In the genomic region with DNA sequence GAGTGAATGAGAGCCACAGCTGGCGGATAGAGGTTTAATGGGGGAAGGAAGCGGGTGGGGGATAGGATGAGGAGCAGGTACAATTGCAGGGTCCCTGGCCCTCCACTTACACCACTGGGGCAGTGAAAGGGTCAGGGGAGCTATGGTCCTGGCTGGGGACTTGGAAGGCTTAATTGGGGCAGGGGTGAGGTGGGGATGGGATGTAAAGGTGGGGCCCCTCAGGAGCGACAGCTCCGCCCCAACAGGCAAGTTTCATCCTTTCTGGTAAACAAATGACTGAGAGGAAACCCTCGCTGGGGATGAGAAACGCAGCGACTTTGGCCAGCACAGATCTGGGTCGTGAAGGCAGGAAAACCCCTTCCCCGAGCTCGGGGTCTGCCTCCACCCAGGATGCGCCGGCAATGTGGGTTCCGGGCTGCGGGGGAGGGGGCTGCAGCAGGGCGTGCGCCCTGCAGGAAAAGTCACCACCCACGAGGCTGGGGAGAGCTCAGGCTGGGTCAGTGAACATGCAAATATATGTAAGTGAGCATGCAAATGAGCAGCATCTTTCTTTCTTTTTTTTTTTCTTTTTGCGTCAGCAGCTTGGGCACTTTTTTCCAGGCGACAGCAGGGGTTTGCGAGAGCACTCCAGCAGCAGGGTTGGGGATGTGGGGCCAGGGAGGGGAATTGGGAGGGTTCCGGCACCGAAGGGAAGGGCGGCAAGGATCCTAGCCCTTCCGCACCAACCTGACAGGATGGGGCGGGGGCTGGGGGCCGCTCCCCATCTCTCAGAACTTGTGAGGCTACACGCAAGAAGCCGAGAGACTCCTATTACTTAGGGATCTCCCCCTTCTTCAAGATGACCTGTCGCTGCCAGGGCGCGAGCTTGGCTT, we compare ENCODE assay signal across 9 mouse cellular contexts. TPM values are rescaled to one million over a fixed set of nuclear protein-coding genes. Genes with fewer than 3 reads are reported as not detected.
A peak's percentile ranks its signal among the peaks of the same experiment; 100 is the strongest.
DNase-seq lines count a peak whose midpoint lies in the region; ATAC-seq and TF ChIP-seq lines count a peak whose summit lies in the region.
"Had no signal": no experiment of that assay in that cellular context is flagged by ENCODE, and none has a peak within 500 bp of the region (broad histone marks: within the 10 kb centered on the region; RNA-seq: fewer than 3 reads in every experiment).

No protein-coding gene starts in this region.

- DNase-seq in lung, embryonic 14.5 days: peak; percentile 15
- no peak for DNase-seq in lung, adult 2 months
- DNase-seq in embryonic facial prominence, embryonic 11.5 days (ENCODE audit: low spot score): no peak
- no peak for DNase-seq in Muller cell, postnatal 12 days (ENCODE audit: inconsistent ontology term)
- DNase-seq in gastrocnemius, adult 18-20 months (ENCODE audit: low spot score): no peak
- no peak for DNase-seq in adrenal gland, postnatal 4 days (ENCODE audit: low spot score in 2 of 2)

- TF ChIP-seq POLR2A in lung, adult 2 months (IDR thresholded peaks at IDR 0.05; ENCODE audit: borderline replicate concordance, extremely low read depth, low read depth, low read length): no peak
- no peak for TF ChIP-seq POLR2A in olfactory bulb, adult 2 months (IDR thresholded peaks at IDR 0.05; ENCODE audit: insufficient read depth, low read depth, low read length)

- TF ChIP-seq CTCF in lung, embryonic 14.5 days (IDR thresholded peaks at IDR 0.05; ENCODE audit: low read depth): no peak
- TF ChIP-seq CTCF in lung, adult 2 months (IDR thresholded peaks at IDR 0.05; ENCODE audit: insufficient read depth, low read length): no peak
- TF ChIP-seq CTCF in olfactory bulb, adult 2 months (IDR thresholded peaks at IDR 0.05; ENCODE audit: insufficient read depth, low read depth, low read length): no peak

- H3K36me3 ChIP-seq in lung, embryonic 14.5 days (ENCODE audit: insufficient read depth): no peaks in the 10 kb centered on the region; the same call in 1 of the 2 replicates
- H3K36me3 ChIP-seq in embryonic facial prominence, embryonic 11.5 days (replicated peaks; ENCODE audit: control insufficient read depth, insufficient read depth, low read depth, low read length): no peaks in the 10 kb centered on the region
- H3K36me3 ChIP-seq in intestine, embryonic 16.5 days (ENCODE audit: control insufficient read depth, insufficient read depth, low read length): no peaks in the 10 kb centered on the region; the same call in 1 of the 2 replicates

- no peak for ATAC-seq in lung, embryonic 14.5 days (ENCODE audit: insufficient read depth)
- ATAC-seq in embryonic facial prominence, embryonic 11.5 days (replicated peaks; ENCODE audit: insufficient number of reproducible peaks, low FRiP score, low TSS enrichment, low read depth): no peak
- ATAC-seq in intestine, embryonic 16.5 days: no peak

- H3K4me2 ChIP-seq in lung, embryonic 14.5 days: peak overlapping the region; percentile 47
- H3K4me2 ChIP-seq in embryonic facial prominence, embryonic 11.5 days (ENCODE audit: low read depth, low read length): peak overlapping the region; percentile 31; the same call in 1 of the 2 replicates
- peak overlapping the region; percentile 28 for H3K4me2 ChIP-seq in intestine, embryonic 16.5 days (ENCODE audit: low read depth, low read length)

- peak overlapping the region; percentile 18; the same call in 1 of the 2 replicates for H3K4me3 ChIP-seq in lung, embryonic 14.5 days (ENCODE audit: low read depth, low read length)
- H3K4me3 ChIP-seq in lung, adult 2 months (replicated peaks; ENCODE audit: extremely low read depth, low read depth, low read length): no peak overlapping the region
- 0 out of 2 replicates have a peak overlapping the region, but pooled peaks have one; percentile 12 for H3K4me3 ChIP-seq in embryonic facial prominence, embryonic 11.5 days (ENCODE audit: low read depth, low read length)
- peak overlapping the region; percentile 0 for H3K4me3 ChIP-seq in intestine, embryonic 16.5 days (ENCODE audit: low read length)
- H3K4me3 ChIP-seq in olfactory bulb, adult 2 months (ENCODE audit: insufficient read depth, low read depth, low read length): 0 out of 2 replicates have a peak overlapping the region, but pooled peaks have one; percentile 1

- no peak overlapping the region for H3K9ac ChIP-seq in lung, embryonic 14.5 days
- no peak overlapping the region for H3K9ac ChIP-seq in embryonic facial prominence, embryonic 11.5 days (replicated peaks; ENCODE audit: low read length)
- H3K9ac ChIP-seq in intestine, embryonic 16.5 days (ENCODE audit: low read depth, low read length): no peak overlapping the region

- H3K9me3 ChIP-seq in lung, embryonic 14.5 days (ENCODE audit: low read depth, low read length): no peaks in the 10 kb centered on the region
- H3K9me3 ChIP-seq in embryonic facial prominence, embryonic 11.5 days (replicated peaks; ENCODE audit: control insufficient read depth, low read length): no peaks in the 10 kb centered on the region
- no peaks in the 10 kb centered on the region for H3K9me3 ChIP-seq in intestine, embryonic 16.5 days (ENCODE audit: control insufficient read depth, low read length)

- peaks cover 92% of the 10 kb centered on the region for H3K27me3 ChIP-seq in lung, embryonic 14.5 days (ENCODE audit: insufficient read depth, low read length)
- peaks cover 92% of the 10 kb centered on the region for H3K27me3 ChIP-seq in embryonic facial prominence, embryonic 11.5 days (ENCODE audit: control insufficient read depth, insufficient read depth, low read length)
- H3K27me3 ChIP-seq in intestine, embryonic 16.5 days (replicated peaks; ENCODE audit: control insufficient read depth, insufficient read depth, low read length): peaks cover 66% of the 10 kb centered on the region

- WGBS in lung, embryonic 14.5 days: 2% methylated on average over 31 of the region's 31 CpGs
- WGBS in lung, adult 2 months: 10% methylated on average over 31 of the region's 31 CpGs
- 1% methylated on average over 31 of the region's 31 CpGs for WGBS in embryonic facial prominence, embryonic 11.5 days
- WGBS in intestine, embryonic 16.5 days: 3% methylated on average over 31 of the region's 31 CpGs
- 7% methylated on average over 31 of the region's 31 CpGs for WGBS in olfactory bulb, adult 2 months

- H3K4me1 ChIP-seq in lung, embryonic 14.5 days (ENCODE audit: insufficient read depth): no peaks in the 10 kb centered on the region; the same call in 1 of the 2 replicates
- peaks cover 9% of the 10 kb centered on the region; the same call in 1 of the 2 replicates for H3K4me1 ChIP-seq in lung, adult 2 months (ENCODE audit: control insufficient read depth, insufficient read depth, low read length)
- peaks cover 16% of the 10 kb centered on the region for H3K4me1 ChIP-seq in embryonic facial prominence, embryonic 11.5 days (ENCODE audit: control insufficient read depth, insufficient read depth, low read length)
- peaks cover 27% of the 10 kb centered on the region for H3K4me1 ChIP-seq in intestine, embryonic 16.5 days (ENCODE audit: control insufficient read depth, insufficient read depth, low read length)
- H3K4me1 ChIP-seq in olfactory bulb, adult 2 months (ENCODE audit: control insufficient read depth, insufficient read depth, low read length): peaks cover 32% of the 10 kb centered on the region

- H3K27ac ChIP-seq in lung, embryonic 14.5 days (ENCODE audit: low read depth): no peak overlapping the region
- no peak overlapping the region for H3K27ac ChIP-seq in embryonic facial prominence, embryonic 11.5 days (replicated peaks; ENCODE audit: low read depth, low read length)
- H3K27ac ChIP-seq in intestine, embryonic 16.5 days (ENCODE audit: low read length): no peak overlapping the region
- H3K27ac ChIP-seq in olfactory bulb, adult 2 months (ENCODE audit: insufficient read depth, low read depth, low read length): no peak overlapping the region

RNA-seq across cellular contexts. Expression of gene Tnfrsf25, which starts 4.8 kb away (rescaled TPM):
- 0.75 and 0.77 TPM in 2 replicates for polyA plus RNA-seq in lung, embryonic 14.5 days (2014; fragmentation: Nextera tagmentation; extraction: Ambion mirVana)
- polyA plus RNA-seq in lung, adult 2 months (2012; rRNA removed): 8.1 and 12.7 TPM in 2 replicates
- 0.21 and 0.75 TPM in 2 replicates for polyA plus RNA-seq in embryonic facial prominence, embryonic 11.5 days (2014; fragmentation: Nextera tagmentation; extraction: Ambion mirVana)
- polyA plus RNA-seq in intestine, embryonic 16.5 days (2015; fragmentation: Nextera tagmentation; extraction: Ambion mirVana): 1.8 and 2.4 TPM in 2 replicates
- polyA plus RNA-seq in olfactory bulb, adult 2 months (2012; ENCODE audit: insufficient read depth, insufficient read length, low replicate concordance, missing spikeins): not detected in 2 replicates
- 1 to 10 TPM; 1.0 to 1.8 TPM for total RNA-seq in gastrocnemius, adult 18-20 months (2021)
- total RNA-seq in adrenal gland, postnatal 4 days (2021): 1 to 10 TPM; 1.2 to 1.4 TPM

RNA-seq across cellular contexts. Expression of gene Espn, which starts 31.6 kb away (rescaled TPM):
- polyA plus RNA-seq in lung, embryonic 14.5 days (2014; fragmentation: Nextera tagmentation; extraction: Ambion mirVana): 11.5 and 11.6 TPM in 2 replicates
- 9.8 and 16.3 TPM in 2 replicates for polyA plus RNA-seq in lung, adult 2 months (2012; rRNA removed)
- 6.2 and 7.3 TPM in 2 replicates for polyA plus RNA-seq in embryonic facial prominence, embryonic 11.5 days (2014; fragmentation: Nextera tagmentation; extraction: Ambion mirVana)
- 31.6 and 39.5 TPM in 2 replicates for polyA plus RNA-seq in intestine, embryonic 16.5 days (2015; fragmentation: Nextera tagmentation; extraction: Ambion mirVana)
- polyA plus RNA-seq in olfactory bulb, adult 2 months (2012; ENCODE audit: insufficient read depth, insufficient read length, low replicate concordance, missing spikeins): not detected in 2 replicates
- total RNA-seq in gastrocnemius, adult 18-20 months (2021): under 1 TPM; 0.36 to 0.59 TPM
- 1 to 10 TPM; 1.0 to 5.1 TPM for total RNA-seq in adrenal gland, postnatal 4 days (2021)

RNA-seq across cellular contexts. Expression of gene Hes2, which starts 38.1 kb away (rescaled TPM):
- polyA plus RNA-seq in lung, embryonic 14.5 days (2014; fragmentation: Nextera tagmentation; extraction: Ambion mirVana): 0.18 TPM in 1 of 2 replicates, not detected in the other
- 5.4 and 6.2 TPM in 2 replicates for polyA plus RNA-seq in lung, adult 2 months (2012; rRNA removed)
- 0.22 and 0.24 TPM in 2 replicates for polyA plus RNA-seq in embryonic facial prominence, embryonic 11.5 days (2014; fragmentation: Nextera tagmentation; extraction: Ambion mirVana)
- 0.68 and 0.98 TPM in 2 replicates for polyA plus RNA-seq in intestine, embryonic 16.5 days (2015; fragmentation: Nextera tagmentation; extraction: Ambion mirVana)
- not detected in 2 replicates for polyA plus RNA-seq in olfactory bulb, adult 2 months (2012; ENCODE audit: insufficient read depth, insufficient read length, low replicate concordance, missing spikeins)
- not detected for total RNA-seq in gastrocnemius, adult 18-20 months (2021)
- total RNA-seq in adrenal gland, postnatal 4 days (2021): not detected
- polyA plus RNA-seq: brain, embryonic 14.5 days had no signal

RNA-seq across cellular contexts. Expression of gene Plekhg5, which starts 48.2 kb away (rescaled TPM):
- polyA plus RNA-seq in lung, embryonic 14.5 days (2014; fragmentation: Nextera tagmentation; extraction: Ambion mirVana): 13.5 and 18.5 TPM in 2 replicates
- 46.7 and 49.9 TPM in 2 replicates for polyA plus RNA-seq in lung, adult 2 months (2012; rRNA removed)
- polyA plus RNA-seq in embryonic facial prominence, embryonic 11.5 days (2014; fragmentation: Nextera tagmentation; extraction: Ambion mirVana): 5.3 and 6.8 TPM in 2 replicates
- polyA plus RNA-seq in intestine, embryonic 16.5 days (2015; fragmentation: Nextera tagmentation; extraction: Ambion mirVana): 14.2 and 17.0 TPM in 2 replicates
- polyA plus RNA-seq in olfactory bulb, adult 2 months (2012; ENCODE audit: insufficient read depth, insufficient read length, low replicate concordance, missing spikeins): not detected in 2 replicates
- 1 to 10 TPM; 5.0 to 6.5 TPM for total RNA-seq in gastrocnemius, adult 18-20 months (2021)
- total RNA-seq in adrenal gland, postnatal 4 days (2021): 10 to 100 TPM; 26.2 to 32.1 TPM

RNA-seq across cellular contexts. Expression of gene Acot7, which starts 57.4 kb away (rescaled TPM):
- 50.3 and 55.8 TPM in 2 replicates for polyA plus RNA-seq in lung, embryonic 14.5 days (2014; fragmentation: Nextera tagmentation; extraction: Ambion mirVana)
- polyA plus RNA-seq in lung, adult 2 months (2012; rRNA removed): 118 and 125 TPM in 2 replicates
- 47.5 and 54.9 TPM in 2 replicates for polyA plus RNA-seq in embryonic facial prominence, embryonic 11.5 days (2014; fragmentation: Nextera tagmentation; extraction: Ambion mirVana)
- polyA plus RNA-seq in intestine, embryonic 16.5 days (2015; fragmentation: Nextera tagmentation; extraction: Ambion mirVana): 49.4 and 52.5 TPM in 2 replicates
- not detected in 2 replicates for polyA plus RNA-seq in olfactory bulb, adult 2 months (2012; ENCODE audit: insufficient read depth, insufficient read length, low replicate concordance, missing spikeins)
- 10 to 100 TPM; 16.2 to 18.8 TPM for total RNA-seq in gastrocnemius, adult 18-20 months (2021)
- total RNA-seq in adrenal gland, postnatal 4 days (2021): 10 to 100 TPM; 39.1 to 44.4 TPM
